Mouse (Mus musculus) c-Kit-positive CD71-positive TER-119-negative erythroid progenitor cells, embryonic 14.5 days (primary cell): Measurements from ENCODE around the gene Dcaf11.

Experiments
- DNase-seq: peaks from one replicate; pipeline ENCODE4 v3.0.0-alpha.2; 2013; ENCODE audit warnings: low read depth

The Dcaf11 gene

GRCm38 (mm10) chr14:55557003-55557402, 2.8 kb upstream of the Dcaf11 start:
- peak; percentile 70 for DNase-seq

- no peak for DNase-seq
These were observed 2.2 kb upstream of the Dcaf11 start for GRCm38 (mm10) chr14:55557587-55557986.

- DNase-seq, result peak; percentile 70
These were observed 912 bp upstream of the Dcaf11 start for GRCm38 (mm10) chr14:55558740-55559448.

- DNase-seq, result peak; percentile 98
These were observed 632 bp downstream of the Dcaf11 start, which contains the start of gene A730061H03Rik for GRCm38 (mm10) chr14:55560202-55561073. Gene A730061H03Rik (minus strand): TSS chr14:55560406.

- DNase-seq, result no peak
These were observed 2.1 kb downstream of the Dcaf11 start for GRCm38 (mm10) chr14:55561860-55562259.

GRCm38 (mm10) chr14:55563249-55563648, 3.4 kb downstream of the Dcaf11 start:
- no peak for DNase-seq

- no peak for DNase-seq
These were observed 5.9 kb downstream of the Dcaf11 start for GRCm38 (mm10) chr14:55565748-55566147.

- DNase-seq, result no peak
These were observed 7.7 kb downstream of the Dcaf11 start for GRCm38 (mm10) chr14:55567496-55567895.

GRCm38 (mm10) chr14:55570588-55570987, 10.8 kb downstream of the Dcaf11 start:
- no peak for DNase-seq

- no peak for DNase-seq
These were observed 12.0 kb downstream of the Dcaf11 start for GRCm38 (mm10) chr14:55571760-55572159.

- no peak for DNase-seq
These were observed 15.5 kb downstream of the Dcaf11 start, which contains the start of gene Fitm1 for GRCm38 (mm10) chr14:55575302-55575701. Gene Fitm1 (plus strand): TSS chr14:55575617.

- no peak for DNase-seq
These were observed 15.9 kb downstream of the Dcaf11 start for GRCm38 (mm10) chr14:55575711-55576110.

- DNase-seq, result no peak
These were observed 16.6 kb downstream of the Dcaf11 start for GRCm38 (mm10) chr14:55576376-55576775.

GRCm38 (mm10) chr14:55577871-55578667, 18.3 kb downstream of the Dcaf11 start, which contains the start of gene Psme1:
Gene Psme1 (plus strand): TSS chr14:55578123.
- peak; percentile 40 for DNase-seq

- no peak for DNase-seq
These were observed 19.0 kb downstream of the Dcaf11 start for GRCm38 (mm10) chr14:55578668-55579269.

- DNase-seq, result no peak
These were observed 20.0 kb downstream of the Dcaf11 start for GRCm38 (mm10) chr14:55579511-55580496.

- no peak for DNase-seq
These were observed 20.9 kb downstream of the Dcaf11 start for GRCm38 (mm10) chr14:55580731-55581130.

GRCm38 (mm10) chr14:55581981-55582681, 22.3 kb downstream of the Dcaf11 start:
- no peak for DNase-seq

- no peak for DNase-seq
These were observed 24.5 kb downstream of the Dcaf11 start for GRCm38 (mm10) chr14:55584303-55584701.
